Mouse (Mus musculus): ENCODE measurements around the gene Slc37a4. TPM values are rescaled to one million over a fixed set of nuclear protein-coding genes. Genes with fewer than 3 reads are reported as not detected.
A peak's percentile ranks its signal among the peaks of the same experiment; 100 is the strongest.
"Not testable (repeated sequence)": the region's sequence is repeated elsewhere in the genome, so short reads cannot be mapped to it uniquely, and the experiment has no call there.

Gene Slc37a4
- polyA plus RNA-seq, 1 experiment from 2014 or later: 46.8 TPM

GRCm38 (mm10) chr9:44401081-44401480, 4.4 kb downstream of the Slc37a4 start:
- H3K27me3 ChIP-seq (ENCODE audit: control insufficient read depth, insufficient read depth, low read length): no peaks in the 10 kb centered on the region
- H3K4me3 ChIP-seq (replicated peaks; ENCODE audit: low read depth, low read length): no peak overlapping the region
- no peak for DNase-seq
- H3K9me3 ChIP-seq (ENCODE audit: control insufficient read depth, low read length): no peaks in the 10 kb centered on the region
- H3K36me3 ChIP-seq (ENCODE audit: control insufficient read depth, insufficient read depth, low read length): peaks cover 67% of the 10 kb centered on the region
- H3K4me2 ChIP-seq (ENCODE audit: low read length): no peak overlapping the region
- no peak overlapping the region for H3K27ac ChIP-seq (replicated peaks; ENCODE audit: low read depth, low read length)
- no peak for ATAC-seq (ENCODE audit: low FRiP score, low TSS enrichment)
- peaks cover 21% of the 10 kb centered on the region for H3K4me1 ChIP-seq (ENCODE audit: control insufficient read depth, insufficient read depth, low read length)
- no peak overlapping the region for H3K9ac ChIP-seq (replicated peaks; ENCODE audit: low read length)
- WGBS: 94% methylated on average over 4 of the region's 4 CpGs

DNA sequence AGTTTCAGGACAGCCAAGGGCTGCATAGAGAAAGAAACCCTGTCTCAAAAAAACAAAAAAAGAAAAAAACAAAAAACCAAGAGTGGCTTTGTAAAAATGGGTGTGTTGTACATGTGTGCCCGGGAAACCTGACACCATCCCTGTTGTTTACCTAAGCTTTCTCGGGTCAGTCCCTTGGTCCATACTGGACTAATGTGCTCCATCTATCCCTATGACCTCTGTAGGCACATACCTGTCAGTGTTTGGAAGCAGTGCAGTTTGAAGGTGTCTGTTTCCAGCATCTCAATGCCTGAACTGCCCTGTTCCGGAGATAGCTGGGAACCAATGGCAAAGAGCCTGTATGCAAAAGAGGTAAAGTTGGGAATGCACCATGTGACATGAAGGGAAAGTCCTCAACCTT, 8.4 kb downstream of the Slc37a4 start:
- H3K27ac ChIP-seq (replicated peaks; ENCODE audit: low read depth, low read length): no peak overlapping the region
- H3K4me1 ChIP-seq (ENCODE audit: control insufficient read depth, insufficient read depth, low read length): peaks cover 18% of the 10 kb centered on the region
- no peak overlapping the region for H3K9ac ChIP-seq (replicated peaks; ENCODE audit: low read length)
- DNase-seq (no peak), ATAC-seq (ENCODE audit: low FRiP score, low TSS enrichment) (no peak)
- H3K4me3 ChIP-seq (replicated peaks; ENCODE audit: low read depth, low read length): no peak overlapping the region
- H3K4me2 ChIP-seq (ENCODE audit: low read length): no peak overlapping the region
- H3K27me3 ChIP-seq (ENCODE audit: control insufficient read depth, insufficient read depth, low read length): no peaks in the 10 kb centered on the region
- H3K9me3 ChIP-seq (ENCODE audit: control insufficient read depth, low read length): no peaks in the 10 kb centered on the region
- 92% methylated on average over 3 of the region's 3 CpGs for WGBS
- H3K36me3 ChIP-seq (ENCODE audit: control insufficient read depth, insufficient read depth, low read length): peaks cover 66% of the 10 kb centered on the region

DNA sequence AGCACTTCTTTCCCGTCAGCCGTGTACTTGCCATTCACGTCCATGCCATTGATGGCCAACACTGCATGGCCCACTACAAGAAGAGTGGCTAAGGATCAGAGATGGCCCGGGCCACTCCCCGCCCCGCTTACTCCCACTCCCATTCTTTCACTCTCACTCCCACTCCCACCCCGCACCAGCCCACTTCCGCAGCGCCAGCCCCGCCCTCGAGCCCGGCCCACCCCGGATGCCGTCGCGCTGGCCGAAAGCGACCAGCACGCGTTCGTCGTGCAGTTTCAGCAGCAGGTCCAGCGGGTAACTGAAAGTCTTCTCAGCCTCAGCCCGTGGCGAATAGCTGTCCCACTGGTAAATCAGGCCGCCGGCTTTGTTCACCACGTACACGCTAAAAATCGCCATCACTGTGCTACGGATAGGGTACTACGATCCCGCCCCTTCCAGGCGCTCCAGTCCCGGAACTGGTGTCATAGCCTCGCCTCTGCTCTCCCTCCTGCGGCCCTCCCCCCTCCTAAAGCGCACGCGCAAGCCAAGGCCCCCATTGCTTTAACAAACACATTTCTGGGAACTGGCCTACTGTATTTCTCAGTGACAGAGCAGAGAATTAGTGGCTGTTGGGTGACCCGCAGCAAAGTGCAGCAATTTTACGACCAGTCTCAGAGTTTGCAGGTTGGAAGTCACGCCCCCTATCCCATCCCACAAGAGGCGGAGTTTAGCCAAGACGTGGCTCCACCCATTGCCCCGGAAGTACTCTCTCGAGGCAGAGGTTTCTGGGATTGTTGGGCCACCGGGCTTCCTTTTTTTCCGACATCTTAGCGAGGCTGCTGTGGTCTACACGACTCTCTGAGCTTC, 10.5 kb downstream of the Slc37a4 start, which contains the start of the genes Rps25 and Trappc4:
TSS of gene Rps25 (plus strand) at position 234 of the 846 bp plus-strand sequence.
TSS of gene Trappc4 (minus strand) at position 695 of the 846 bp plus-strand sequence.
- Histone ChIP-seq H3K4me1 (ENCODE audit: control insufficient read depth, insufficient read depth, low read length) (peaks cover 18% of the 10 kb centered on the region), H3K36me3 (ENCODE audit: control insufficient read depth, insufficient read depth, low read length) (peaks cover 66% of the 10 kb centered on the region), H3K4me3 (replicated peaks; ENCODE audit: low read depth, low read length) (peak within 1 kb of the TSS; percentile 78), H3K27me3 (ENCODE audit: control insufficient read depth, insufficient read depth, low read length) (no peaks in the 10 kb centered on the region), H3K27ac (replicated peaks; ENCODE audit: low read depth, low read length) (peak within 1 kb of the TSS; percentile 96), H3K9me3 (ENCODE audit: control insufficient read depth, low read length) (no peaks in the 10 kb centered on the region), H3K4me2 (ENCODE audit: low read length) (peak within 1 kb of the TSS; percentile 75), H3K9ac (replicated peaks; ENCODE audit: low read length) (peak within 1 kb of the TSS; percentile 76)
- DNase-seq (peak; percentile 98), ATAC-seq (ENCODE audit: low FRiP score, low TSS enrichment) (peak; percentile 96)
- WGBS: under 1% methylated on average over 51 of the region's 51 CpGs

GRCm38 (mm10) chr9:44407752-44408097, 11.1 kb downstream of the Slc37a4 start:
- DNase-seq (no peak), ATAC-seq (ENCODE audit: low FRiP score, low TSS enrichment) (no peak)
- under 1% methylated on average over 24 of the region's 24 CpGs for WGBS
- Histone ChIP-seq H3K9me3 (ENCODE audit: control insufficient read depth, low read length) (no peaks in the 10 kb centered on the region), H3K9ac (replicated peaks; ENCODE audit: low read length) (peak overlapping the region; percentile 76), H3K4me2 (ENCODE audit: low read length) (peak overlapping the region; percentile 75), H3K4me3 (replicated peaks; ENCODE audit: low read depth, low read length) (peak overlapping the region; percentile 78), H3K4me1 (ENCODE audit: control insufficient read depth, insufficient read depth, low read length) (peaks cover 18% of the 10 kb centered on the region), H3K27me3 (ENCODE audit: control insufficient read depth, insufficient read depth, low read length) (no peaks in the 10 kb centered on the region), H3K27ac (replicated peaks; ENCODE audit: low read depth, low read length) (peak overlapping the region; percentile 96), H3K36me3 (ENCODE audit: control insufficient read depth, insufficient read depth, low read length) (peaks cover 66% of the 10 kb centered on the region)

- H3K4me1 ChIP-seq (ENCODE audit: control insufficient read depth, insufficient read depth, low read length): peaks cover 18% of the 10 kb centered on the region
- not testable (repeated sequence) for H3K27me3 ChIP-seq (ENCODE audit: control insufficient read depth, insufficient read depth, low read length); H3K27ac ChIP-seq (replicated peaks; ENCODE audit: low read depth, low read length); H3K9ac ChIP-seq (replicated peaks; ENCODE audit: low read length); H3K9me3 ChIP-seq (ENCODE audit: control insufficient read depth, low read length); ATAC-seq (ENCODE audit: low FRiP score, low TSS enrichment); DNase-seq
- peak overlapping the region; percentile 75 for H3K4me2 ChIP-seq (ENCODE audit: low read length)
- WGBS: 76% methylated on average over 9 of the region's 9 CpGs
- H3K4me3 ChIP-seq (replicated peaks; ENCODE audit: low read depth, low read length): peak overlapping the region; percentile 78
- peaks cover 66% of the 10 kb centered on the region for H3K36me3 ChIP-seq (ENCODE audit: control insufficient read depth, insufficient read depth, low read length)
Measured at GRCm38 (mm10) chr9:44408693-44409092, 12.0 kb downstream of the Slc37a4 start.

- no peak for DNase-seq
Measured at GRCm38 (mm10) chr9:44410647-44411336, 14.1 kb downstream of the Slc37a4 start.

DNA sequence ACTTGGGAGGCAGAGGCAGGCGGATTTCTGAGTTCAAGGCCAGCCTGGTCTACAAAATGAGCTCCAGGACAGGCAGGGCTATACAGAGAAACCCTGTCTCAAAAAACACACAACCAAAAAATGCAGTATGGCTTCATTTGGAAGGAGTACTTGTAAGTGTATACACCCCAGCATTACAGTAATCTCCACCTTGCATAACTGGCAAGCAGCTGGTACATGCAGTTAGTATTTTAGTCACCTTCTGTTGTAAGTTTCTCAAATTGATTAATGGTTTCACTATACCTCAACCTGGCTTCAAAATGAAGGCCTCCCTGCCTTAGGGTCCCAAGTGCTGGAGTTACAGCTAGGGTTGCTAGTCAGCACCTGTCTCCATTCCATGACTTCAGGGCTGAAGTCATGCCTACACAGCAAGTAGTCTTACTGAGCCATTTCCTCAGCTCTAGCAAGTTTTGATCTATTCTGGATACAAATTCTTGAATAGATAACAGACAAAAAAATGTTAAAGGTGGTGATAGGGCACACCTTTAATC, 15.0 kb downstream of the Slc37a4 start:
- H3K27me3 ChIP-seq (ENCODE audit: control insufficient read depth, insufficient read depth, low read length): no peaks in the 10 kb centered on the region
- WGBS: 86% methylated on average over 1 of the region's 1 CpGs
- H3K27ac ChIP-seq (replicated peaks; ENCODE audit: low read depth, low read length): no peak overlapping the region
- H3K4me3 ChIP-seq (replicated peaks; ENCODE audit: low read depth, low read length): no peak overlapping the region
- H3K4me2 ChIP-seq (ENCODE audit: low read length): no peak overlapping the region
- H3K9me3 ChIP-seq (ENCODE audit: control insufficient read depth, low read length): no peaks in the 10 kb centered on the region
- ATAC-seq (ENCODE audit: low FRiP score, low TSS enrichment): no peak
- no peak overlapping the region for H3K9ac ChIP-seq (replicated peaks; ENCODE audit: low read length)
- no peak for DNase-seq
- peaks cover 7% of the 10 kb centered on the region; the same call in 1 of the 2 replicates for H3K4me1 ChIP-seq (ENCODE audit: control insufficient read depth, insufficient read depth, low read length)
- peaks cover 69% of the 10 kb centered on the region for H3K36me3 ChIP-seq (ENCODE audit: control insufficient read depth, insufficient read depth, low read length)

More at GRCm38 (mm10) chr9:44410647-44411336, 14.1 kb downstream of the Slc37a4 start:
- Histone ChIP-seq H3K36me3 (ENCODE audit: control insufficient read depth, insufficient read depth, low read length) (peaks cover 63% of the 10 kb centered on the region), H3K4me3 (replicated peaks; ENCODE audit: low read depth, low read length) (no peak overlapping the region), H3K4me1 (ENCODE audit: control insufficient read depth, insufficient read depth, low read length) (peaks cover 14% of the 10 kb centered on the region), H3K27me3 (ENCODE audit: control insufficient read depth, insufficient read depth, low read length) (no peaks in the 10 kb centered on the region), H3K9me3 (ENCODE audit: control insufficient read depth, low read length) (no peaks in the 10 kb centered on the region), H3K4me2 (ENCODE audit: low read length) (no peak overlapping the region), H3K9ac (replicated peaks; ENCODE audit: low read length) (no peak overlapping the region), H3K27ac (replicated peaks; ENCODE audit: low read depth, low read length) (no peak overlapping the region)
- WGBS: 87% methylated on average over 2 of the region's 2 CpGs
- ATAC-seq (ENCODE audit: low FRiP score, low TSS enrichment): no peak

DNA sequence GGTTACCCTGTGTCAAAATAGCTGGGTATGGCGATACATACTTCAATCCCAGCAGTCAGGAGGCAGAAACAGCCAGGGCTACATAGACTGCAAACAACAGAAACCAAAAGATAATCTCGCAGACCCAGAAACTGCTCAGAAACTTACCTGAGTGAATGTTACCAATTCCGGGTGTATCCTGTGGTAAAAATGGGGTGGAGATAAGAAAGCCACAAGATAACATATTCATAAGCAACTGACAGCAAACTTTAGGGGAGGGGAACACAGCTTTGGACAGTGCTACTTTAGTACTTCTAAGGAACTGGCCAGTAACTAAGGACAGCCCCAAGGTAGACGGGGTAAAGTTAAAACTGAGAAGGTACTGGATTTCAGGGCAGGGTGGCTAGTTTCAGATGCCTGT, 15.7 kb downstream of the Slc37a4 start:
- Histone ChIP-seq H3K36me3 (ENCODE audit: control insufficient read depth, insufficient read depth, low read length) (peaks cover 69% of the 10 kb centered on the region), H3K4me1 (ENCODE audit: control insufficient read depth, insufficient read depth, low read length) (peaks cover 11% of the 10 kb centered on the region; the same call in 1 of the 2 replicates), H3K4me2 (ENCODE audit: low read length) (no peak overlapping the region), H3K27ac (replicated peaks; ENCODE audit: low read depth, low read length) (no peak overlapping the region), H3K9ac (replicated peaks; ENCODE audit: low read length) (no peak overlapping the region), H3K9me3 (ENCODE audit: control insufficient read depth, low read length) (no peaks in the 10 kb centered on the region), H3K27me3 (ENCODE audit: control insufficient read depth, insufficient read depth, low read length) (no peaks in the 10 kb centered on the region), H3K4me3 (replicated peaks; ENCODE audit: low read depth, low read length) (no peak overlapping the region)
- DNase-seq (no peak), ATAC-seq (ENCODE audit: low FRiP score, low TSS enrichment) (no peak)
- whole genome bisulfite sequencing: 86% methylated on average over 4 of the region's 4 CpGs

All from midbrain, embryonic 14.5 days (tissue).